Mouse (Mus musculus) induced T-regulatory cell, adult 2 months (primary cell): Measurements from ENCODE around the gene Ubac2.
A peak's percentile ranks its signal among the peaks of the same experiment; 100 is the strongest.

Experiments
- DNase-seq: peaks from one replicate; pipeline ENCODE4 v3.0.0-alpha.2; 2012; ENCODE audit warnings: low read depth

Ubac2 gene

DNA sequence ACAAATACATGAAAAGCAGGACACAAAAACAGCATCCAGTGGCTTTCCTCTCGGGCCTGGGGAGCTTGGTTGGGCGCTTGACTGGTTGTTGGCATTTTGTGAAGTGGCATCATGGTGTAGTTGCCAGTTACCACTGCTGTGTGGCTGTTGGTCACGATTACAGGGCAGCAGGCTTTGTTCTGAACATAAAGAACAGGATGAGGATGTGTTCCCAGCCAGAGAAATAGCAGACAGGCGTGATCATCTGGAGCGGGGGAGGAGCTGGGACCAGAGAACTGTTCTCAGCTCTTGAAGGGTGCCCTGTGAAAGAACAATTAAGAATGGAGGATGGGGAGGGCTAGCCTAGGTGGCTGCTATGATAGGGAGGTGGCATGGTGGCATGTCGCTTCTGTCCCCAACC lies 48.5 kb downstream of the Ubac2 start:
- no peak for DNase-seq

DNA sequence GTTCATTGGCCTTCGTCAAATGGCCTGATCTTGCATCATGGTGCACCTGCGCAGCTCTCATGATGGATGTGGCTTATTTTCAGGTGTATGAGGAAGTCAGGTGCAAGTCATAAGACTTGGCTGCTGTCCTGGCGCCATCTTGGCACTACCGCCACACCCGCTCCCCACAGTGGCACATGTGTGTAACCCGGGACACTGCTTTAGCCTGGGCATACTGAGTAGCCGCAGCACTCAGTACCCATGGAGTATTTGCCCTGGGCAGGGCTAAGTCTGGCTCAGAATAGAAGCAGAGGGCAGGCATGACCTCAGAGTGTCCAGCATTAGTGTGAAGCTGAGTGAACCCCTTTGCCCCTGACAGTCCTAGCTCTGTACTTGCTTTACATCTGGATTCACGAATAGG lies 49.0 kb downstream of the Ubac2 start:
- DNase-seq: no peak

DNA sequence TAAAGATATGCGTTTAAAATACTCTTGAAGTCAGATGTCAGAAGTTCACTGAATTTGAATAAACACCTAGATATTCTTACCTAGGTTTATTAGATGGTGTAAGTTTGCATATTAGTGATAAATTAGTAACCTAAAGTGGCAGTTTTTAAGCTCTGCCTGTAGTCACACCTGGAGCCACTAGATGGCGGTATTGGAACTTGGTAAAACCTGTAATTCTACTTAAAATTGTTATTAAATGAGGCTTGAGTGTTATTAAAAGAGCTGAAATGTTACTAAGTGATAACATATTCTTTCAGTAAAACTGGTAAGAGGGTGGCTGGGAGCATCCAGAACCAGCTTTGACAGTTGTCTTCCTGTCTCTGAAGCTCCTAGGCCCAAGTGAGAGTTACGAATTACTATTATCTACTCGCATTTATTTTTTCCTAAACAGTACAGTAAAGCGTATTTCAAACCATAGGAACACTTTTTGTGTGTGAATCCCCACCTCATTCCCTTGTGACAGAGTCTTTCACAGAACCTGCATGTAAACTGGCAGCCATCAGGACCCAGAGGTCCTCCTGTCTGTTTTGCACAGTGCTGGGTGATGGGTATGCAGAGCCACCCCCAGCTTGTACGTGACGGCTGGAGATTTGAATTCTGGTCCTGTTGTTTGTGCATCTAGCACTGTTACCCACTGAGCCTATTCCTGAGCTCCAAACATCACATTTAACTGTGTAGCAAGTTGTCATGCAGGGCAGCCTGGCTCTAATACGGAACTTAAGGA lies 50.1 kb downstream of the Ubac2 start:
- peak; percentile 92 for DNase-seq

DNA sequence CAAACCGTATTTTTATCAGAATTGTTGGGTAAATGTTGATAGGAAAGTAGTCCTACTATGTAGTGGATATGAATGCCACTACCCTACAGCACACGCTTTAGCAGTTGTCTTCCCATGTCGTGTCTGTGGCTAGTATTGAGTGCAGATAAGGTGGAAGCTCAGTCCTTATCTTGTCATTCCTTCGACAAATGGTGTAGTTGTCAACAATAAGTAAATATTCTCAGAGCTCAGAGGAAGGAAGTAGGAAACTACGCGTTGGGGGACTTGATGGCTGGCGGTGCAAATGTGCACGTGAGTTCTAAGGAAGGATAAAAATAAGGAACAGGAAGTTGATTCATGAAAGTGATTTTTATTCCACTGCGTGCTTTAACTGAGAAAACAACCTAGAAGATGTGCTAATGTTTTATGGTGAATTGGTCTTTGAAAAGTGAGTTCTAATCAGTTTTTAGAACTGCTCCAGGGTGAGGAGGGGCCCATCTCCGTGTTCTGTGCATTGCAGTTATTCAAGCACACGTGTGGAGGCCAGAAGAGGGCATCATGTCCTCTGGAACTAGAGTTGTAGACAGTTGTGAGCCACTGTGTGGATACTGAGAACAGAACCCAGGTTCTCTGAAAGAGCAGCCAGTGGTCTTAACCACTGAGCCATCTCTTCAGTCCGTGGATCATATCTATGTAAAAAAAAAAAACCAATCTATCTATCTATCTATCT lies 51.0 kb downstream of the Ubac2 start:
- peak; percentile 84 for DNase-seq

DNA sequence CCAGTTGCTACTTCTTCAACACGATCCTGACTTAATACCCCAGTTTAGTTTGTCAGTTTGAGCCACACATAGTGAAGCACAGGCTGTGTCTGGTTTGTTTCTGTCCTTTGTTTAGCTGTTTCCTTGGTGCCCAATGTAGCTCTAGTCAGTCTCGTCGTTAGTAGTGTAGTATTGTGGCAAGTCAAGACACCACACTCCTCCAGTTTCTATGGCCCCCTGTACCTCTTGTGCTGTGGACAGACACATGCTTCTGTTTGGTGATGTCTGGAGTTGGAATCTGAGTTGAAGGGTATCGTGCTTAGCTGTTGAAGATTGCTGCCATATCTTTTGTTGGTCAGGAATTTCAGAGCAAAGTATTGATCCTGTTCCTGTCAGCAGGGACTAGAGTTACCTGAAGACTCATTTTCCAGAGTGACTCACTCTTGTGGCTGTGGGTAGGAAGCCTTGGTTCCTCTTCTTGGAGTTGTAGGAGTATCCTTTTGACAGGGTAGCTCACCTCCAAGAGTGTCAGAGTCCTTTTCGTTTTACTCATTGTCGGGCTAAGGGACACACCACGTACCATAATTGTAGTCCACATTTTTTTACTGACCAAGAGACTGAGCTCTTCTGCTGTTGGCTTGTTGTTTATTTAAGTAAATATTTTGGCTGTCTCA lies 52.4 kb downstream of the Ubac2 start:
- peak; percentile 80 for DNase-seq

DNA sequence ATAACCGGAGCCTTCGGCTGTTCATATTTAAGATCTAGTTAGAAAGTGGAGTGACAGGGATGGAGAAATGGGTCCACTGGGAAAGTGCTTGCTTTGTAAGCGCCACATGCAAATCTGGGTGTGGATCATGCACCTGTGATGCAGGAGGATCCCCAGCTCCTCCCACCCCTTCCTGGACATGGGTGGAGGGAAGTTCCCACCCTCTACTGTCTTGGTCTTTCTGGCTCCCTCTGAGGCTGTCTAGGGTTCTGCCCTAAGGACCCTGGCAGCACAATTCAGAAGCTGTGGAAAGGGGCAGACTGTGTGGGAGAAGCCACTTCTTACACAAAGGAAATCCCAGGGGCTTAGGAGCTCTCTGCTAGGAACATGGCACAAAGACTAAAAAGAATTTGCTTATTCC lies 53.2 kb downstream of the Ubac2 start:
- peak; percentile 79 for DNase-seq

DNA sequence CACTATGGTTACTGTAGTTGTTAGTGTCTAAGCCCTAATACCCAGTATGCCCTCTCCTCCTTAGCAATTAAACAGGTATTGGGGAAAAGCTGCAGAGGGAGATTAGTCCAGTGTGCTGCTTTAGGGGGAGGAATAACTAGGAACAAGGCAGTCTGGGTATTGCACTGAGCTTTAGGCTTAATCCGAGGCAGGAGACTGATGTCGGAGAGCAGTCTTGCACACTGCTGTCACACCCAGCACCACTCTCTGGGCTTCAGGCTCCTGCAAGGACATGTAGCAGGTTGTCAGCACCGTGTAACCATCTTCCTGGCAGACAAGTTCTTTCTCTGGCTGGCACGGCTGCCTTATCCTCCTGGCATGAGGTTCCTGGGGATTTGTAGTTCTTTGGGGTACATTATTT lies 53.8 kb downstream of the Ubac2 start:
- DNase-seq: no peak

DNA sequence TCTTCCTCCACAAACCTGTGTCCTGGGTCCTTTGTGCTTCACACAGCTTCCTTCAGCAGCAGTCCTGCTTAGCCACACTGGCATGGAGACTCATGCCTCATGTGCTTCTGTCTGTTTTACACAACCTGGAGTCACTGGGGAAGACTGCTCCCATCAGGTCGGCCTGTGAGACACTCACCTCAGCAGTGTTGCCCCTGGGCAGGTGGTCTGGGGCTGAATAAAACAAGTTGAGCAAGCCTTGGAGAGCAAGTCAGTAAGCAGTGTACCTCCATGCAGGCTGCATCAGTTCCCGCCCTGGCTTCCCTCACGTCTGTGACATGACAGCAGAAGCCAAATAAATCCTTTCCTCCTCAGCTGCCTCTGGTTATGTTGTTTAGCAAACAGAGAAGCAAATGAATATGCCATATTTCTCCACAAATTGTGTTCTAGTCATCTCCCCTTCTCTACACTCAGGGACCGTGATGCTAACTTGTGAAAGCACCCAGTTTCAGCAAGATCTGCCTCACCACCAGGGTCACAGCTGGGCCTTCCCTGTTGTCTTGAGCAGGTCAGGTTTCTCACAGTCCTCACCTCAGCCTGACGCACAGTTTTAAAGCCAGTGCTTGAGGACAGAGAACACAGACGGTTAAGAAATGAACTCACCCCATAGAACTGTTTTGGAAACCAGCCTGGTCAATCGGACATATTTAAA lies 55.6 kb downstream of the Ubac2 start:
- peak; percentile 52 for DNase-seq

DNA sequence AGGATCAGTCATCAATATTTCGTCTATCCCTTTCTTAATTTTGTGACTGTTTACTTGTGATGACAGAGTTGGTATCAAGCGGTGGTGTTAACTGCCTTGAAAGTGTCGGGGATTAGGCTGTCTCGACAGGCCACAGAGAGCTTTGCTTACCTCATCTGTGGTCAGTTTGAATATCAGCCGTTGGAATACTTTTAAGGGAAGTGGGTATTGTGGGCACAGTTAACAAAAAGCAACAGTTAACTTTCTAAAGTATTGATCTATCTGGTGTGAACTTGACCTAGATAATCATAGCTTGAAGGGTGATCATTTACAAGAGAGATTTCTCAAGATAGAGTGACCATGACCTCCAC lies 56.2 kb downstream of the Ubac2 start:
- DNase-seq: peak; percentile 61

DNA sequence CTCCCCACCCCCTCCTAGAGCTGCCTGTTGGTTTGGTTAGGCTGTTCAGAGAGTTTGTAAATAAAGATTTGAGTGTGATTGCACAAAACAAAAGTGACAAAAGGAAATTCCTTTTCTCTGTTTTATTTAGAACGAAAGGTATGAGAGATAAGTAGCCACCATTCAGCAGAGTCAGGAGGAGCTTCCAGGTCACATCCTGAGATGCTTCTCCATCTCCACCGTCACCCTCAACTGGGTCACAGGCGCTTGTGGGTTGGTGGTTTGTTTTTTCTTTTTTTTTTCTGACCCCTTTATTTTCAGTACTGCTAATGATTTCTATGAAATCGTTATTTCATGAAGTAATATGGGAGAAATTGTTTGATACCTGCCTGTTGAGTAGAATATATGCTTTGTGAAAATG lies 57.9 kb downstream of the Ubac2 start:
- DNase-seq: peak; percentile 70

DNA sequence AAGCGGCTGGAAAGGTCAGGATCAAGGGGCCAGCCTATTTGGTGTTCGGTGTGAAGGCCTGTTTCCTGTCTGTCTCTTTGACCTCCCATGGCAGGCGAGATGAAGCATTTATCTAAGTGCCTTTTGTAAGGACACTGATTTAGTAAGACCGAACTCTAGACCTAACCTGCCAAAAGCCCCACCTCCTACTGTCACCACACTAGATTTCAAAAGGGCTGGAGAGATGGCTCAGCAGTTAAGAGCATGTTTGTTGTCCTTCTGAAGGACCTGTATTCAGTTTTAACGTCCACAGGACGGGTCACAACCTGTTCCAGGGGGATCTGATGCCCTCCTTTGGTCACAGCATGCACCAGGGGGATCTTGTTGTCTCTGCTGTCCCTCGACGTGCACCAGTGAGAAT lies 58.4 kb downstream of the Ubac2 start:
- no peak for DNase-seq

DNA sequence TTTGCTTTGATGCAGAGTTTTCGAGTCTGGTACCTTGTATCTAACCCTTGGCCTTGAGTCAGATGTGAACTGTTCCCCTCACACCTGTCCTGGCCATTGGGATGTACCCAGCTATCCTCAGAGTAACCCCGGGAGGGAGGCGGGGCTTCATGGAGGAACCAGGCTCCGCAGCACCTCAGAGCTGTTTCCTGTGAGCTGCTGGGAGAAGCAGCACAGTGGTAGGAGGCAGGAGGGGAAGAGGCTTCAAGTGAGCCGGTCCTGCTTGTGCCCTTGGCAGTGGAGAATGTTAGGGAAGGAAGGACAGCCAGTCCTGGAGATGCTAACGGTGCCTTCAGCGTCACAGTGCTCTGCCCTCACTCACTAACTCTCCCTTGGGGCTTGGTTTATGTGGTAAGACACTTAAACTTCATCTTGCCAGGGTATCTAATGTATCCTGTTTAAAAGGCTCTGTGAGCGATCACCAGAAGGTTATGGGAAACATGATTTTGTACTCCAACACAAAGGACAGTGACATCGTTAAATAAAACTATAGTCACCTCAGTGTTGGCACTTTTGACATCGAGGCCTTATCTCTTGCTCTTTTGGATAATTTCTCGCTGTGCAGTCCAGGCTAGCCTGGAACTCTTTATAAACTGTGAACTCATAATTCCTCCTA lies 59.3 kb downstream of the Ubac2 start:
- DNase-seq: peak; percentile 75

DNA sequence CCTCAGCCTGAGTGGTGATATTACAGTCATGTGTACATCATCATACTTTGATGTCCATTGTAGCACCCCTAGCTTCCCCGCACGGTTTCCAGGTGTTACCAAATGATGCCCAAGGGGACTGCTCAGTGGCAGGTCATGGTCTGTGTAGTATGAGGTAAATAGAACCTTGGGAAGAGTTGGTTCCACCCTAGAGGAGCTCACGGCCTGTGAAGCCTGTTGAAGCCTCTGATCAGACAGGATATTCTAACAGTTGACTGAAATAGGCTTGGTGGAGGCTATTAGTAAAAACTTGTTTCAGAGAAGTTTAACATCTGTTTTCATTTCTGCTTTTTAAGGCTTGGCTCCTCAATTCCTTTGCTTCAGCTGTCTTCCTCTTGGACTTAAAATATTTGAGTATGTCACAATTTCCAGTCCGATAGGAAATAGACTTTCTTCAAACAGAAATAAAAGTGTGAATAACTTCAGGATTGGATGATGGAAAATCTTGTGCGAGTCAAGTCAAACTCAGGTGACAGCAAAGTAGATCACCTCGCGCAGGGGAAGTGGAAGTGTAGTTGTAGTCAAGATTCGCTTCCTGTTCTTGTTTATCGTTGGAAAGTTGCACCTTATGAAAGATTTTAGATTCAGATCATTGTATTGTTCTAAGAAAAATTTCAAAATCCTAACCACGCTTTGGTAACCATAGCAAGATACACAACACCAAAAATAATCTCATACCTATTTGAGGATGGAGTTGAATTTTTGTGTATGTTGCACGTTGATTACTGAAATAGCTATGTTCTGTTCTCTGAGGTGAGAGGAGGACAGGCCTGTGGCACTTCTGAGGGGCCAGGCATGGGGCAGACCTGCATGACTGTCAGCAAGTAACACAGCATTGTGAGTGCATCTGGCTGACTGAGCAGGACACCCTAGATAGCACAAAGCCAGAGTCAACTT lies 60.1 kb downstream of the Ubac2 start:
- DNase-seq: peak; percentile 89

DNA sequence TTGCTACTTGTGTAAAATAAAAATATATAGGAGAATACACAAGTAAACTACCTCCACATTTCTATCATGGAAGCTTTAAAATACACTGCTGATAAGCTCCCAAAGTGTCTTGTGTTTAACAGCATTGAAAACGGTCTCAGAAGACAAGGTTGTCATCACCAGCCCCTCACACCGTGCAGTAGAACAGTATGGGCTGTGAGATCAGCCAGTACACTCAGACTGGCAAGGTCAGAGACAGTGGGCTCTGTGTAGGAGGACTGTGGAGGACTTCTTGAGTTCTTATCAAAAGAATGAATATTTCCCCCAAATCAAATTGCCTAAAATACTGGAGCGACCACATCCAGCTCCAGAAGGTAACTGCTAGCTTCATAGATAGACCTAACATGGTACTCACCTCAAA lies 61.2 kb downstream of the Ubac2 start:
- DNase-seq: peak; percentile 38

DNA sequence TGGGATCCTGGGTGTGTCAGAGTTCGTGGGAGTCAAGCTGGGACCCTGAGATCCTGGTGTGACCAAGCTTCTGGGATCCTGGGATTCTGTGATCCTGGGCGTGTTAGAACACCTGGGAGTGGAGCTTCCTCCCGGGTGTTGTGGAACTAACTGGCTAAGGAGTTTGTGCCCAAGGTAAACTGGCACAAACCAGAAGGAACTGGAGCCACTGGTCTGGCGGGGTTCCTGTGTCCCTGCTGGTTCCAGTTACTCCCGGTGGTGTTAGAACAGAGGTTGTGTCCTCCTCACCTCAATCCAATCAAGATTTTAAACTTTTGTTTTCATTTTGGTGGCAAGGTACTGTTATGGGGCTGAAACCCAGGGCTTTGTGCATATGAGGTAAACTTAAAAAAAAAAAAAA lies 67.7 kb downstream of the Ubac2 start:
- peak; percentile 64 for DNase-seq

DNA sequence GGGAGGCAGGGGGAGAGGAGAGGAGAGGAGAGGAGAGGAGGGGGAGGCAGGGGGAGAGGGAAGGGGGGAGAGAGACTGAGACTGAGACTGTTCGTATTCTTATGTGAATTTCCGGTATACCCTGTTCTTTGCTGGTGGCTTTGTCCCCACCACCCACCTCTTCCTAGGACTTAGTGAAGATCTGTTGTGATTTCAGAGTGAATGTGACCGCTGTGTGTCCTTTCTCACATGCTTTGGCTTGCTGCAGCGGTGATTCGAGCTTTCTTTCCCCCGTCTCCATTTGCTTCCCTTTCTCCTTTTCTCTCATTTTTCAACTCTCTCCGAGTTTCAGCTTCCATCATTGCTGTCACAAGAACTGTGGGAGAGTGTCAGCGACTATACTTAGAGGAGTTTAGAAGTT lies 68.3 kb downstream of the Ubac2 start:
- DNase-seq: peak; percentile 81

DNA sequence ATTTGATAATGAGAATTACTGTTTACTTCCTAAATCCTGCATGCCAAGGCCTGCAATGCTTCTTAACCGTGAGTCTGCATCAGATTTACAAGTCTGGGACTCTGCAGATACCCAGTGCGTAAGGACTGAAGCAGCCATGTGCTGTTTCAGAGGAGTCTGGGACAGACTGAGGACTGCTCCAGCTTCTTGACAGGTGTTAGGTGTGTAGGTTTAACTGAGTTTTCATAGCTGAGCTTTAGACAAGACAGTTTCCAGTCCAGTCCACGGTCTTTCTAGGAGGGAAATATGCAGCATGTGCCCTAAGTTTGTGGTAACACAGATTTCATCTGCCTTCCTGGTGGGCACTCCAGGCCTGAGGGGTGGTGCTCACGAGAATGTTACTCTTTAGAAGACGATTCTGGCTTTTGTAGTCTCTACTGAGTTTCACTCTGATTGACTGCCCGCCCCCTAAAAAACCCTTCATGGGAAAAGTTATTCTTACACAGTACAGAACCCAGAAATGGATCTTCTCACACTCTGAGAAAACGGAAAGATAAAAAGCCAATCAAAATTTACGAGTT lies 68.9 kb downstream of the Ubac2 start:
- DNase-seq: peak; percentile 79

DNA sequence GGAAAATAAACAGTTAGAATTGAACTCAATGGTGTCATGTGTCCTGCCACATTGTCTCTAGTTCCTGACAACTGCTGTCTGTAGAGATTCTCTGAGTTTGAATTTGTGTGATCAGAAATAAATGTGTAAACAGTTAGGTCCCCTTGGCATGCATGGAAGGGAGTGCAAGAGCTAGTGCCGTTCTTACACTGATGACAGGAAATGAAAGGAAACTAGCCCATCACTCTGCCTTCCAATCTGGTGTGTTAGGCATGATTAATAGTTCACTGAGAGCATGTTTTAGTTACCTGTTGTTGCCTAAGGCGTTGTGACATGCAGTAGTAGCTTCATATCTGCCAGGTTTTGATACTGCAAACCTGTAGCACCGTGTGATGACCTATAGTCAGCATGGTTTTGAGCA lies 69.5 kb downstream of the Ubac2 start:
- peak; percentile 74 for DNase-seq

DNA sequence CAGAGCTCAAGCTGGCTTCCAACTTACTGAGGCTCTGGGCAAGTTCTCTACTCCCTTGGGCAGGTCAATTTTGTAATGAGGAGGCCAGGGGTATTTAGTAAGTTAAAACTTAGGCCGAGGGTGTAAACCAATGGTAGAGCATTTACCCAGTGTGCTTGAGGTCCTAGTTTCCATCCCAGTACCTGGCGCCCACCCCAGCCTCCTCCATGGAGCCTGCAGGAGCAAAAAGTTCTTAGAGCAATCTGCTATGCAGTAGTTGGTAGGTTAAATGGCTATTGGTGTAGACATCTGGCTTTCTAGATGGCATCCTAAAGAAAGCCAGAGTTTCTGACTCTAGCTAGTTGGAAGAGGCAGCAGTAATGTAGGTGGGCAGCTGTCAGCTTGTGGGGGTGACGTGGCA lies 71.0 kb downstream of the Ubac2 start:
- no peak for DNase-seq

DNA sequence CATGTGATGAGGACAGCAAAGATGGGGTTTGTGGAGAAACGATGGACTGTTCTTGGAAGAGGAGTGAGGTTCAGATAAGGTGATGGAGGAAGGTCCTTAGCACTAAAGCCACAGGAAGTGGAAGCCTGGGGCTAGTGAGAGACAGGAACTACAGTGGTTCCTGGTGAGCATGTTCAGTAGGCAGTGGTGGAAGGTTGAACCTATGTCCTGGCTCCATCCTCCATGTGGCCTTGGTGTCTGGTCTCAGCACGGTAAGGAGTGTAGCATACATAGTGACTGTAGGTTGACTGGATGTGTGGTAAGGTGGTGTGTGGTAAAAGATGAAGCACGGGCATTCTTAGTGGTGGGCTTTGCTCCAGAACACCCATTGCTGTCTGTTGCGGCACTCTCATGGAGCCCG lies 71.5 kb downstream of the Ubac2 start:
- peak; percentile 60 for DNase-seq
